Mouse (Mus musculus): ENCODE measurements around the gene Kcnk12. TPM values are rescaled to one million over a fixed set of nuclear protein-coding genes. Genes with fewer than 3 reads are reported as not detected.

Kcnk12 gene
- polyA plus RNA-seq, 2 experiments: 0.08 TPM; not detected in 1

GRCm38 (mm10) chr17:87787711-87788110 lies 10.1 kb downstream of the Kcnk12 start:
- DNase-seq (ENCODE audit: low spot score): no peak
- no peak for TF ChIP-seq POLR2A (IDR thresholded peaks at IDR 0.05; ENCODE audit: borderline replicate concordance, extremely low read depth, insufficient read depth, insufficient read length)
- WGBS: 91% methylated on average over 4 of the region's 4 CpGs
- H3K4me1 ChIP-seq (ENCODE audit: control insufficient read depth, insufficient read depth, low read length): no peaks in the 10 kb centered on the region
- no peak overlapping the region for H3K27ac ChIP-seq (replicated peaks; ENCODE audit: low read depth, low read length)
- H3K9me3 ChIP-seq (ENCODE audit: control insufficient read depth, low read length): no peaks in the 10 kb centered on the region
- no peaks in the 10 kb centered on the region for H3K36me3 ChIP-seq (ENCODE audit: control insufficient read depth, insufficient read depth, low read length)
- H3K4me2 ChIP-seq (replicated peaks; ENCODE audit: low read depth, low read length, severe bottlenecking): no peak overlapping the region
- no peak for ATAC-seq (ENCODE audit: low FRiP score, low read depth)
- H3K4me3 ChIP-seq (replicated peaks; ENCODE audit: low read length): no peak overlapping the region
- peaks cover 2% of the 10 kb centered on the region; the same call in 1 of the 2 replicates for H3K27me3 ChIP-seq (ENCODE audit: control insufficient read depth, insufficient read depth, low read length)
- no peak overlapping the region for H3K9ac ChIP-seq (ENCODE audit: low read depth, low read length, severe bottlenecking)

- Histone ChIP-seq H3K4me1 (ENCODE audit: control insufficient read depth, insufficient read depth, low read length) (no peaks in the 10 kb centered on the region), H3K4me3 (replicated peaks; ENCODE audit: low read length) (no peak overlapping the region), H3K36me3 (ENCODE audit: control insufficient read depth, insufficient read depth, low read length) (no peaks in the 10 kb centered on the region), H3K27ac (replicated peaks; ENCODE audit: low read depth, low read length) (no peak overlapping the region), H3K9ac (ENCODE audit: low read depth, low read length, severe bottlenecking) (no peak overlapping the region), H3K9me3 (ENCODE audit: control insufficient read depth, low read length) (no peaks in the 10 kb centered on the region), H3K4me2 (replicated peaks; ENCODE audit: low read depth, low read length, severe bottlenecking) (no peak overlapping the region), H3K27me3 (ENCODE audit: control insufficient read depth, insufficient read depth, low read length) (no peaks in the 10 kb centered on the region)
- DNase-seq (ENCODE audit: low spot score) (no peak), ATAC-seq (ENCODE audit: low FRiP score, low read depth) (no peak)
- no peak for TF ChIP-seq POLR2A (IDR thresholded peaks at IDR 0.05; ENCODE audit: borderline replicate concordance, extremely low read depth, insufficient read depth, insufficient read length)
- 97% methylated on average over 13 of the region's 15 CpGs for WGBS
Observed at GRCm38 (mm10) chr17:87785721-87786120, 12.1 kb downstream of the Kcnk12 start.

DNA sequence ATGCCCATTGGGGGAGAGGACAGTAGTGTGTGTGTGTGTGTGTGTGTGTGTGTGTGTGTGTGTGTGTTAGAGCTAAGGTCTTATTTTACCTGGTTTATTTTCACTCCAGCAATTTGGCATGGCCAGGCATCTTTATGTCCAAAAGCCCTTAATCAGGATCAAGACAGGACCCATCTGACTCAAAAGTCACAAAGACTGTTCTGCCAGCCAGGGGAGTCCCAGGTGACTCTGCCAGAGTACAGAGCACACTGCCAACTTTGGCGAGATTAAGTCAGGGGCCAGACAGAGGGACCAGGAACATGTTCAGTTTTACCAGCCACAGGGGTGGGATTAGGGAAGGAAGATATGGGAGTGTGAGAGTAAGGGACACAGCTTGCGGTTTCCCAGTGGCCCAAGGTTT lies 12.9 kb downstream of the Kcnk12 start:
- H3K36me3 ChIP-seq (ENCODE audit: control insufficient read depth, insufficient read depth, low read length): no peaks in the 10 kb centered on the region
- WGBS: 87% methylated on average over 2 of the region's 2 CpGs
- H3K27me3 ChIP-seq (ENCODE audit: control insufficient read depth, insufficient read depth, low read length): no peaks in the 10 kb centered on the region
- H3K27ac ChIP-seq (replicated peaks; ENCODE audit: low read depth, low read length): no peak overlapping the region
- H3K4me3 ChIP-seq (replicated peaks; ENCODE audit: low read length): no peak overlapping the region
- DNase-seq (ENCODE audit: low spot score): no peak
- H3K4me2 ChIP-seq (replicated peaks; ENCODE audit: low read depth, low read length, severe bottlenecking): no peak overlapping the region
- no peak overlapping the region for H3K9ac ChIP-seq (ENCODE audit: low read depth, low read length, severe bottlenecking)
- no peaks in the 10 kb centered on the region for H3K9me3 ChIP-seq (ENCODE audit: control insufficient read depth, low read length)
- TF ChIP-seq POLR2A (IDR thresholded peaks at IDR 0.05; ENCODE audit: borderline replicate concordance, extremely low read depth, insufficient read depth, insufficient read length): no peak
- no peak for ATAC-seq (ENCODE audit: low FRiP score, low read depth)
- no peaks in the 10 kb centered on the region for H3K4me1 ChIP-seq (ENCODE audit: control insufficient read depth, insufficient read depth, low read length)

- Histone ChIP-seq H3K9me3 (ENCODE audit: control insufficient read depth, low read length) (no peaks in the 10 kb centered on the region), H3K36me3 (ENCODE audit: control insufficient read depth, insufficient read depth, low read length) (no peaks in the 10 kb centered on the region), H3K27me3 (ENCODE audit: control insufficient read depth, insufficient read depth, low read length) (no peaks in the 10 kb centered on the region), H3K9ac (ENCODE audit: low read depth, low read length, severe bottlenecking) (no peak overlapping the region), H3K4me3 (replicated peaks; ENCODE audit: low read length) (no peak overlapping the region), H3K4me1 (ENCODE audit: control insufficient read depth, insufficient read depth, low read length) (no peaks in the 10 kb centered on the region), H3K27ac (replicated peaks; ENCODE audit: low read depth, low read length) (no peak overlapping the region), H3K4me2 (replicated peaks; ENCODE audit: low read depth, low read length, severe bottlenecking) (no peak overlapping the region)
- ATAC-seq (ENCODE audit: low FRiP score, low read depth): no peak
- no peak for DNase-seq (ENCODE audit: low spot score)
- 61% methylated on average over 14 of the region's 14 CpGs for WGBS
- no peak for TF ChIP-seq POLR2A (IDR thresholded peaks at IDR 0.05; ENCODE audit: borderline replicate concordance, extremely low read depth, insufficient read depth, insufficient read length)
Observed at GRCm38 (mm10) chr17:87784141-87784831, 13.5 kb downstream of the Kcnk12 start.

DNA sequence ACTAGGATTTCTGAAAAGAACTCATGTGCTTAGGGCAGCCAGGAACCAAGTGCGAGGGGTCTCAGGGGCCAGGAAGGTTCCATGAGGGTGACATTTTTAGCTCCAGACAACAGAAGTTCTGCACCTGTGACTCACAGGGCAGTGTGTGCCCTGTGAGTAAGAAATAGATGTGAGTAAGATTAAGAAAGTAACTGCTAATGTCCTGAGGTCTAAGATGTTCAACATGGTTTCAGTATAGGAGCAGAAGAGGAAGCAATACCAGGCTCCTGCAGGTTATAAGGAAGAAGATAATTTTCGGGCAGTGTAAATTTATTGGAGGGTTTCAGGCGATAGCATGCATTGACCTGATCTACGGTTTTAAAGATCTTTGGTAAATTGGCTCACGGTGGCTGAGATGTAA lies 16.6 kb downstream of the Kcnk12 start:
- no peaks in the 10 kb centered on the region for H3K9me3 ChIP-seq (ENCODE audit: control insufficient read depth, low read length)
- no peak for DNase-seq (ENCODE audit: low spot score)
- H3K4me1 ChIP-seq (ENCODE audit: control insufficient read depth, insufficient read depth, low read length): no peaks in the 10 kb centered on the region
- no peak for ATAC-seq (ENCODE audit: low FRiP score, low read depth)
- H3K27ac ChIP-seq (replicated peaks; ENCODE audit: low read depth, low read length): no peak overlapping the region
- H3K4me2 ChIP-seq (replicated peaks; ENCODE audit: low read depth, low read length, severe bottlenecking): no peak overlapping the region
- no peaks in the 10 kb centered on the region for H3K27me3 ChIP-seq (ENCODE audit: control insufficient read depth, insufficient read depth, low read length)
- TF ChIP-seq POLR2A (IDR thresholded peaks at IDR 0.05; ENCODE audit: borderline replicate concordance, extremely low read depth, insufficient read depth, insufficient read length): no peak
- H3K9ac ChIP-seq (ENCODE audit: low read depth, low read length, severe bottlenecking): no peak overlapping the region
- H3K36me3 ChIP-seq (ENCODE audit: control insufficient read depth, insufficient read depth, low read length): no peaks in the 10 kb centered on the region
- H3K4me3 ChIP-seq (replicated peaks; ENCODE audit: low read length): no peak overlapping the region
- WGBS: 79% methylated on average over 5 of the region's 5 CpGs

Data from limb, embryonic 14.5 days (tissue).